Mouse (Mus musculus) embryo, embryonic 10 days (tissue): ENCODE data around the gene Lce1g.

Source experiments
- DNase-seq: peaks from one replicate; pipeline ENCODE4 v3.0.0-alpha.2; 2015; ENCODE audit warnings: low spot score

Gene Lce1g

GRCm38 (mm10) chr3:92752238-92752637, at the start of gene Lce1g:
Gene Lce1g, minus strand, starts transcription at chr3:92752338.
- no peak for DNase-seq

- no peak for DNase-seq
Observed at GRCm38 (mm10) chr3:92790414-92790813, 38.3 kb upstream of the Lce1g start, which contains the start of gene Lce1j. Gene Lce1j, minus strand, starts transcription at chr3:92790514.

GRCm38 (mm10) chr3:92778799-92779198, 26.7 kb upstream of the Lce1g start, which contains the start of gene Lce1i:
Gene Lce1i, minus strand, starts transcription at chr3:92778899.
- no peak for DNase-seq

- peak; percentile 22 for DNase-seq
Observed at GRCm38 (mm10) chr3:92771573-92771972, 19.4 kb upstream of the Lce1g start.

DNA sequence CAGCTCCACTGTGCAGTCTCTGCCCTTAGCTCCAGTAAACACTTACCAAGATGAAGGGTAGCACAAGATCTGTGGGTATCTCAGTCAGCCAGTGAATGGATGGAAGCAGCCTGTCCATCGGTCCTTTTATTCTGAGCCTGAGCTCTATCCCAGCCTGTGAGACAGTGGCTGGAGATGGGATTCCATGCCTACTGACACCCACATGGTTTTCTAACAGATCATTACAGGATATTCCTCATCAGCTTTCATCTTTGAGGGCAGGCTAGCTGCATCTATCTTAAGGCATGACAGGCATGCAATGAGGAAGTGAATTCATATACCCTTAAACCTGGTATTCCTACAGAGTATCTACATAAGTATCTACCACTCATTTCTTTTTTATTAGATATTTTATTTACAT, 12.8 kb upstream of the Lce1g start, which contains the start of gene Lce1h:
Gene Lce1h (minus strand): TSS at position 101 of the 400 bp plus-strand sequence.
- no peak for DNase-seq

- no peak for DNase-seq
Observed at GRCm38 (mm10) chr3:92753197-92753596, 1.1 kb upstream of the Lce1g start.

DNA sequence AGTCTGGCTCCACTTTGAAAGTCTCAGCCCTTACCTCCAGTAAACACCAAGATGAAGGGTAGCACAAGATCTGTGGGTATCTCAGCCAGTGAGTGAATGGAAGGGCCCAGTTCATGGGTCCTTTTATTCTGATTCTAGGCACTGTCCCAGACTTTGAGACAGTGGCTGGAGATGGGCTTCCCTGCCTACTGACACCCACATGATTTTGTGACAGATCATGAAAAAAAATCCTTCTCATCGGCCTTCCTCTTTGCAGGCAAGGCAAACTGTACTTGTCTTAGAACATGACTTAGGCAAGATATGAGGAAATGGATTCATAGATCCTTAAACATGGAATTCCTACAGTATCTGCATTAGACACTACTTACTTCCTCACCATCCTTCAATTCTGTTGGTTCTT, 13.1 kb downstream of the Lce1g start, which contains the start of gene Gm38119:
Gene Gm38119 (minus strand): TSS at position 101 of the 400 bp plus-strand sequence.
- no peak for DNase-seq

- DNase-seq, result peak; percentile 4
Observed at GRCm38 (mm10) chr3:92722631-92723030, 29.5 kb downstream of the Lce1g start.

- DNase-seq, result no peak
Observed at GRCm38 (mm10) chr3:92720250-92720649, 31.9 kb downstream of the Lce1g start, which contains the start of gene Lce1f. Gene Lce1f, minus strand, starts transcription at chr3:92720350.

DNA sequence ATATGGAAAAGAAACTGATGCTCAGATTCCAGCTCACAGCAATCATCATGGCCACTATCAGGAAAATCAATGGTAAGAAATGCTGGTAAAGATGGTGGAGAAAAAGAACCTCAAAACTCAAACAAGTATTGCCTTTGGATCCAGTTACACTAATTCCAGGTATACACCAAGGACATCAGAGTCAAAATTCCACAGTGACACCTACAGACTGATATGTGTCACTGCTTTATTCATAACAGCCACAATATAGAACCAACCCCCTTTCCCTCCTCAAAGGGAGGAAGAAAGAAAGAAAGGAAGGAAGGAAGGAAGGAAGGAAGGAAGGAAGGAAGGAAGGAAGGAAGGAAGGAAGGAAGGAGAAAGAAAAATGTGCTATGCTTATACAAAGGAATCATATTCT, 37.0 kb downstream of the Lce1g start:
- peak; percentile 4 for DNase-seq

DNA sequence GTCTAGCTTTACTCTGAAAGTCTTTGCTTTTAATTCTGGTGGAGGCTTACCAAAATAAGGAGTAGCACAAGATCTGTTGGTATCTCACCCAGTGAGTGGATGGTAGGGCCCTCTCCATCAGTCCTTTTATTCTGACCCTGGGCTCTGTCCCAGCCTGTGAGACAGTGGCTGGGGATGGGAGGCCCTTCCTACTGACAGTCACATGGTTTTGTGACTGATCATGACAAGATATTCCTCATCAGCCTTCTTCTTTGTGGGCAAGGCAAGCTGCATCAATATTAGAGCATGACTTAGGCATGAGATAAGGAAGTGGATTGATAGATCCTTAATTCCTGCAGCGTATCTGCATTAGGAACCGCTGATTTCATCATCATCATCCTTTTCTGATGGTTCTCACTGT, 43.2 kb downstream of the Lce1g start, which contains the start of gene Lce1e:
Gene Lce1e (minus strand): TSS at position 101 of the 400 bp plus-strand sequence.
- DNase-seq, result no peak
